Mouse (Mus musculus) c-Kit-positive CD71-positive TER-119-positive erythroid progenitor cells, embryonic 14.5 days (primary cell): ENCODE measurements around the gene Card6.

Experiments used
- DNase-seq: peaks from one replicate; pipeline ENCODE4 v3.0.0-alpha.2; 2013; ENCODE audit warnings: low spot score

The Card6 gene

GRCm38 (mm10) chr15:5088850-5089608 is 19.3 kb downstream of the Card6 start:
- DNase-seq = no peak

- DNase-seq = no peak
These were observed 22.2 kb downstream of the Card6 start for GRCm38 (mm10) chr15:5086162-5086561.

- no peak for DNase-seq
These were observed 27.1 kb downstream of the Card6 start for GRCm38 (mm10) chr15:5081235-5081634.

- no peak for DNase-seq
These were observed 39.4 kb downstream of the Card6 start for GRCm38 (mm10) chr15:5068801-5069518.

GRCm38 (mm10) chr15:5063635-5064034 is 44.7 kb downstream of the Card6 start, which contains the start of gene C7:
C7 (minus strand) TSS chr15:5063740.
- no peak for DNase-seq
